Mouse (Mus musculus) intestine, postnatal 0 days (tissue): ENCODE measurements at regions not wholly inside any gene's neighbourhood (a gene's known extent, or its start where the extent isn't known, plus 50 kb on each side); places are given as distances from the start of the nearest gene placed in this dataset.

Experiments used
- ATAC-seq: fragments of 200-750 bp; cut with Nextera tagmentation; 2 replicates; pipeline ENCODE4 v1.8.0; 2017; ENCODE audit warnings: mild to moderate bottlenecking, moderate TSS enrichment, moderate library complexity
- H3K27ac ChIP-seq: fragments of 300-500 bp; sonication (generic); 2 replicates; pipeline ENCODE4 v1.5.1; 2014; ENCODE audit warnings: mild to moderate bottlenecking, low read depth, low read length, moderate library complexity
- H3K27me3 ChIP-seq: fragments of 300-500 bp; sonication (generic); replicated peaks from 2 replicates; pipeline ENCODE4 v1.6.1; 2014; ENCODE audit warnings: low read length, mixed read lengths; ENCODE audit not compliant: control insufficient read depth, insufficient read depth
- H3K36me3 ChIP-seq: fragments of 300-500 bp; sonication (generic); 2 replicates; pipeline ENCODE4 v1.6.1; 2014; ENCODE audit warnings: mild to moderate bottlenecking, moderate library complexity; ENCODE audit not compliant: control insufficient read depth, insufficient read depth
- H3K4me1 ChIP-seq: fragments of 300-500 bp; sonication (generic); replicated peaks from 2 replicates; pipeline ENCODE4 v1.6.1; 2014; ENCODE audit warnings: antibody characterized with exemption, low read length, mixed read lengths; ENCODE audit not compliant: control insufficient read depth, insufficient read depth
- H3K4me2 ChIP-seq: fragments of 300-500 bp; sonication (generic); replicated peaks from 2 replicates; pipeline ENCODE4 v1.6.1; 2014; ENCODE audit warnings: low read depth, mild to moderate bottlenecking, moderate library complexity
- H3K4me3 ChIP-seq: fragments of 300-500 bp; sonication (generic); 2 replicates; pipeline ENCODE4 v1.5.1; 2014; ENCODE audit warnings: low read depth, low read length
- H3K9ac ChIP-seq: fragments of 300-500 bp; sonication (generic); 2 replicates; pipeline ENCODE4 v1.6.1; 2014; ENCODE audit warnings: mild to moderate bottlenecking, low read depth, low read length
- H3K9me3 ChIP-seq: fragments of 300-500 bp; sonication (generic); 2 replicates; pipeline ENCODE4 v1.6.1; 2016; ENCODE audit warnings: mixed run types; ENCODE audit not compliant: control insufficient read depth
- CTCF ChIP-seq: sonication (generic); IDR thresholded peaks from 2 replicates; pipeline ENCODE4 v1.5.1; 2016; ENCODE audit warnings: low read depth, mild to moderate bottlenecking, control low read depth, antibody characterized with exemption, moderate library complexity
- WGBS: fragments of 180-500 bp; shearing (Covaris S2); extraction: QIAGEN DNeasy Blood & Tissue Kit; methylation state at CpG from one replicate; pipeline ENCODE4 v1.1.7; 2014; 5-methylcytosine and 5-hydroxymethylcytosine counted together

- no peak overlapping the region for H3K4me2 ChIP-seq
- 91% methylated on average over 11 of the region's 11 CpGs for WGBS
- H3K36me3 ChIP-seq = no peaks in the 10 kb centered on the region
- no peaks in the 10 kb centered on the region for H3K9me3 ChIP-seq
- no peaks in the 10 kb centered on the region for H3K4me1 ChIP-seq
- TF ChIP-seq CTCF = no peak
- no peak overlapping the region for H3K9ac ChIP-seq
- H3K4me3 ChIP-seq = no peak overlapping the region
- no peaks in the 10 kb centered on the region for H3K27me3 ChIP-seq
- no peak overlapping the region for H3K27ac ChIP-seq
- no peak for ATAC-seq
Measured at GRCm38 (mm10) chr13:116243272-116243784, 66.2 kb downstream of the Isl1 start.

- no peak for TF ChIP-seq CTCF
- ATAC-seq = no peak
Measured at GRCm38 (mm10) chr13:116215101-116215500, 94.4 kb downstream of the Isl1 start.

GRCm38 (mm10) chr13:116213843-116214829, 95.4 kb downstream of the Isl1 start:
- Histone ChIP-seq H3K4me1 (no peaks in the 10 kb centered on the region), H3K9me3 (no peaks in the 10 kb centered on the region), H3K4me2 (no peak overlapping the region), H3K27ac (no peak overlapping the region), H3K36me3 (no peaks in the 10 kb centered on the region), H3K4me3 (no peak overlapping the region), H3K9ac (no peak overlapping the region), H3K27me3 (no peaks in the 10 kb centered on the region)
- no peak for TF ChIP-seq CTCF
- 47% methylated on average over 6 of the region's 6 CpGs for WGBS
- ATAC-seq = no peak

More at GRCm38 (mm10) chr13:116215101-116215500, 94.4 kb downstream of the Isl1 start:
- Histone ChIP-seq H3K4me1 (no peaks in the 10 kb centered on the region), H3K9ac (no peak overlapping the region), H3K36me3 (no peaks in the 10 kb centered on the region), H3K4me3 (no peak overlapping the region), H3K27ac (no peak overlapping the region), H3K9me3 (no peaks in the 10 kb centered on the region), H3K4me2 (no peak overlapping the region), H3K27me3 (no peaks in the 10 kb centered on the region)
- 53% methylated on average over 3 of the region's 3 CpGs for WGBS

- WGBS = 13% methylated on average over 11 of the region's 11 CpGs
- H3K27ac ChIP-seq = no peak overlapping the region
- ATAC-seq = no peak
- no peaks in the 10 kb centered on the region for H3K36me3 ChIP-seq
- no peaks in the 10 kb centered on the region for H3K4me1 ChIP-seq
- no peaks in the 10 kb centered on the region for H3K27me3 ChIP-seq
- H3K4me2 ChIP-seq = peak overlapping the region; percentile 1; the same call in 1 of the 2 replicates
- no peak overlapping the region for H3K4me3 ChIP-seq
- no peak for TF ChIP-seq CTCF
- H3K9ac ChIP-seq = no peak overlapping the region
- H3K9me3 ChIP-seq = no peaks in the 10 kb centered on the region
Measured at GRCm38 (mm10) chr13:116201177-116201920, 108.1 kb downstream of the Isl1 start.

GRCm38 (mm10) chr13:116187059-116187458, 122.4 kb downstream of the Isl1 start:
- no peak for ATAC-seq
- H3K36me3 ChIP-seq = no peaks in the 10 kb centered on the region
- H3K4me1 ChIP-seq = no peaks in the 10 kb centered on the region
- no peak overlapping the region for H3K27ac ChIP-seq
- no peaks in the 10 kb centered on the region for H3K9me3 ChIP-seq
- no peaks in the 10 kb centered on the region for H3K27me3 ChIP-seq
- H3K4me2 ChIP-seq = no peak overlapping the region
- 52% methylated on average over 7 of the region's 7 CpGs for WGBS
- no peak overlapping the region for H3K4me3 ChIP-seq
- no peak overlapping the region for H3K9ac ChIP-seq
- no peak for TF ChIP-seq CTCF

- WGBS = 88% methylated on average over 3 of the region's 3 CpGs
- Histone ChIP-seq H3K36me3 (no peaks in the 10 kb centered on the region), H3K9me3 (no peaks in the 10 kb centered on the region), H3K4me2 (no peak overlapping the region), H3K4me1 (no peaks in the 10 kb centered on the region), H3K4me3 (no peak overlapping the region), H3K9ac (no peak overlapping the region), H3K27me3 (no peaks in the 10 kb centered on the region), H3K27ac (no peak overlapping the region)
- ATAC-seq = no peak
- TF ChIP-seq CTCF = no peak
Measured at GRCm38 (mm10) chr13:116177781-116178180, 131.7 kb downstream of the Isl1 start.
